Mouse (Mus musculus): ENCODE measurements around the gene Shisa3.

DNA sequence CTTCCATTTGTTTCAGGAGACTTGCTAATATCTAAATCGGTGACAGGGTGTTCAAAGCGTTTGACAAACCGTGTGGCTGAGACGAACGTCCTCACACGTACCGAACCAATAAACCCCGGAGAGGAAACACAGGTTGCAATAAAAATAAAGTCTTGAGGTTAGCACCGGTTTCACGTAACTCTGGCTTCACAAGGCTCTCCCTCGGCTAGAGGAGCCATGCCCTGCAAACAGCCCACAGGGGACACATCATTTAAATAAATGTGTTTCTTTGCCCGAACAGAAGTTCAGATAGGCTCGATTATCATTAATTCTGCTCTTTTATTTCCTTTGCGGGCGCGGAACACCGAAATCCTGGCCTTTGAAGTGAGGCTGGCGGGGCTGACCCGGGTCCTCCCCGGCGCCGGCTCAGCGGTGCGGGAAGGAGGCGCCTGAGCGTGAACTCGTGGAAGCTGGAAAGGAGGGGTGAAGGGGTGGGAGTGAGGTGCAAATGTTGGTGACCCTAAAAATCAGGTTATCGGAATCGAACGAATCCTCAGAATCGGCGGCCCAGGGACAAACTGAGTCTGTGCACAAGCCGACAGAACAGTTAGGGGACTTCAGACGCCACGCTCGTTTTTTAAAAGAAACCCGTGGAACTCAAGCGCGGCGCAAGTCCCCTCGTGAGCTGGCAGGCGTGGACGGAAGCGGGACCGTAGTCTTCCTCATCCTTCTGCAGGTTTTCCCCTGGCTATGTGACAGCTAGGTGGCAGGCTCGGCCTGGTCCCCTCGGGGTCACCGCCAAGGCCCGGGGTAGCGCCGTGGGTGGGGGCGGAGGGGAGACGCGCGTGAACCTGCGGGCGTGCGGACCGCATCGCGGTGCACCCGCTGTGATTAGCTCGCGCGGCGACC is 522 bp upstream of the Shisa3 start:
- TF ChIP-seq TAL1 (IDR thresholded peaks at IDR 0.05; ENCODE audit: low read length) (no peak), GATA1 (IDR thresholded peaks at IDR 0.05; ENCODE audit: low read length) (no peak)
